Mouse (Mus musculus) thymus, postnatal 4 days (tissue): Measurements from ENCODE around the gene Basp1.
"Not testable (repeated sequence)": the region's sequence is repeated elsewhere in the genome, so short reads cannot be mapped to it uniquely, and the experiment has no call there.

Experiments used
- DNase-seq: peaks from one replicate; pipeline ENCODE4 v3.0.0; 2021

Gene Basp1

DNA sequence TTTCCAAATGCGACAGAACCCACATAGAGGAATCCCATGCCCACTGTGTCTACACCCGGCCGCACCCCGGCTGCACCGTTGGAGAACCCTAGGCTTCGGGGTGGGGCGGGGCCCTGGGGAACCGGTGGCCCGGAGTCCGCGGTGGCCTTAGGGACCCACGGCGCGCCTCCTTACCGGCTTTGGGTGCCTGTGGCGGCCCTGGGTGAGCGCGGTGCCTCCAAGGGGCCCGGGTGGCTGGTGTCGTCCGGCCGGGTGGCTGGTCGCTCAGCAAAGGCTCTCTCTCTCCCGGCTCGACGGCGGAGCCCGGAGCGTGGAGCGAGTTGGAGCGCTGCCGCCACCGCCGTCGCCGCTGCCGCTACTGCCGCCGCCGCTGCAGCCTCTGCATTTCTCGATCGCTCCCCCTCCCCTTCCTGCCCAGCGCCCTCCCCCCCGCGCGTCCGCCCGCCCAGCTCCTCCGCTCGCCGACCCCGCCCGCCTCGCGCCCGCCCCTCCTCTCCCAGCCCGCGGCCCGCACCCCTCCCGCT, at the start of gene Basp1:
Gene Basp1 (minus strand): TSS at position 387 of the 524 bp plus-strand sequence.
- DNase-seq, result peak; percentile 89

DNA sequence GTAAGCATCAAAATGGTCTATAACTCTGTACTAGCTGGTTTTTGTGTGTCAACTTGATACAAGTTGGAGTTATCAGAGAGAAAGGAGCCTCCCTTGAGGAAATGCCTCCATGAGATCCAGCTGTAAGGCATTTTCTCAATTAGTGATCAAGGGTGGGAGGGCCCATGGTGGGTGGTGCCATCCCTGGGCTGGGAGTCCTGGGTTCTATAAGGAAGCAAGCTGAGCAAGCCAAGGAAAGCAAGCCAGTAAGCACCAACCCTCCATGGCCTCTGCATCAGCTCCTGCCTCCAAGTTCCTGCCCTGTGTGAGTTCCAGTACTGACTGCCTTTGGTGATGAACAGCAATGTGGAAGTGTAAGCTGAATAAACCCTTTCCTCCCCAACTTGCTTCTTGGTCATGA, 49.5 kb upstream of the Basp1 start:
- DNase-seq, result not testable (repeated sequence)

- DNase-seq, result no peak
Measured at GRCm38 (mm10) chr15:25462056-25462762, 48.6 kb upstream of the Basp1 start.

GRCm38 (mm10) chr15:25459901-25460300, 46.3 kb upstream of the Basp1 start:
- DNase-seq, result no peak

GRCm38 (mm10) chr15:25457421-25457820, 43.9 kb upstream of the Basp1 start:
- DNase-seq, result no peak

DNA sequence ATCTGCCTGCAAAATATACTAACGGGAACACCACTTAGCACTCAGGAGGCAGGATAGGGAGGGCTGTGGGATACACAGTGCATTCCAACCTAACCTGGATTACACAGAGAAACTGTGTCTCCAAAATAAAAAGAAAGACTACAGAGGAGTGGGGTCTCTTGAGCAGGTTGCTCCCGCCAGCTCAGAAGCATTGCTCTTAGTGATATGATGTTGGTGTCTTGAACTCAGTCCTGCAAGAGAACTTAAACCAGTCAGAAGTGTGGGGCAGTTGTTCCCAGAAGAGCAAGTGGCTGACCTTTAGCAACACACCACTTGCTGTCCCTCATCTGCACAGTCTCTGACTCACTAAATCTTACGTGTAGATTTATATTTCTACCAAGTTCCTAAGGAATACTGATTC, 40.0 kb upstream of the Basp1 start:
- DNase-seq, result no peak

DNA sequence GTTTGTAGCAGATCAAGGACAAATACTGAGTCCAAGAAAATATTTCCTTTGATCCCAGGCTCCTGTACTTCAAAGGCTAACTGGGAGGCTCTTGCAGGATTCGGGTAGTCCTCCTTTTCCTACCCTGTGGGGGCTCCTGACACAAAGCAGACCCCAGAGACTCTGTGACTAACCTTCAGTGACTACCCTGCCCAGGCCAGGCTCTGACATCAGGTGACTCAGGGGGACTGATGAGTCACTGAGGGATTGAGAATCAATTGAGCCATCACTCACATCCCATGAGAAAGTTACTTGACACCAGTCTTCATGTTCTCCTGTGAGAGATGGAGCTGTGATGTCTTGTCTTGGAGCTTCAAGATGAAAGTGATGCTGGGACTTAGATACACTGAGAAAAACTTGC, 35.8 kb upstream of the Basp1 start:
- no peak for DNase-seq

- no peak for DNase-seq
Measured at GRCm38 (mm10) chr15:25448703-25449340, 35.3 kb upstream of the Basp1 start.

- DNase-seq, result no peak
Measured at GRCm38 (mm10) chr15:25447136-25447535, 33.6 kb upstream of the Basp1 start.

DNA sequence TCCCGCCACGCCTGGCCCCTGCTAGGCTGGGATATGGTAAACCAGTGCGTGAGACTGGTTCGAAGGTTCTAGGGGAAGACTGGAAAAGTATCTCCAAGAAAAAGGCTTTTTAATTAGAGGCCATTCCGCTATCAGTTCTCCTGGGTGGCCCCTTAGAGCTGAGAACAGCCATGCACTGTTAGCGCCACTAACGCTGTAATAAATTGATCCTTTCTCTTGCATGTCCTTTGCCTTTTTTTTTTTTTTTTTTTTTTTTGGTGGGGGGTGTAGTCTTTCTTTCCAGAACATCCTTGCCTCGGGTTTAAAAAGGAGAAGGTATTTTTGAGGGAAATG, 32.6 kb upstream of the Basp1 start:
- DNase-seq, result no peak

DNA sequence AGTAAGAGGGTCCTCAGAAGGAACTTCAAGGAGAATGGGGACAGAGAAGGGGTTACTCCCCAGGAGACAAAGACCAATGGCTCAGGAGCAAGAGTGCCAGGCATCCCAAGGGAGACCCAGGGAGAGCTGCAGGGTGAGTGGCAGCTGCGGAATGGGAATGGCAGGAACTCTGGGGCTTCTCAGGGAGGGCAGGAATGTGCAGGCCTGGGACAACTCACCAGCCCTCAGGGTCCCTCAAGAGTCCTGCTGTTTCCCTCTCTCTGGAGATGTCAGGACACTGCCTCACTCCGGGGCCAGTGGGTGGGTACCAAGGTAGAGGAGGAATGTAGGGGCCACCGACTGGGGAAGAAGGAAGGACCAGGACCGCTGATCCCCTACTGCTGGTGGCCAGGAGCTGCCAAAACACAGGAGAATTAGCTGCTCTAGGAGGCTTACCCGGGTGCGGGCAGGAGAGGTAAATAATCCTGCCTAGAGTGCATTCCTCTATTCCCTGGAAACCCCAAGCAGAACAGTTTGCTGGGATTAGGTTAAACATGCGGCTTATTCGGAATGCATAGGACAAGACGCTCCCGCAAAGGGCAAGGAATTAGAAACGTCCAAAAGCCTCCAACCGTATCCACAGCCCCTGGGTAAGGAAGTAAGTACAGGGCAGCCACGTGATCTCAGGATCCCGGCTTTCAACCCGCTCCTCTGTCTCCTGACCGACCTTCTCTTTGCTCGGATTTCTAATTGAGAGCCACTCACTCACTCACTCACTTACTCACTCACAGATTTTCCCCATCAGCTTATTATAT, 32.0 kb upstream of the Basp1 start:
- DNase-seq, result no peak

GRCm38 (mm10) chr15:25444208-25444607, 30.6 kb upstream of the Basp1 start:
- DNase-seq, result no peak

- no peak for DNase-seq
Measured at GRCm38 (mm10) chr15:25443140-25443790, 29.7 kb upstream of the Basp1 start.

GRCm38 (mm10) chr15:25441868-25442185, 28.3 kb upstream of the Basp1 start:
- no peak for DNase-seq

DNA sequence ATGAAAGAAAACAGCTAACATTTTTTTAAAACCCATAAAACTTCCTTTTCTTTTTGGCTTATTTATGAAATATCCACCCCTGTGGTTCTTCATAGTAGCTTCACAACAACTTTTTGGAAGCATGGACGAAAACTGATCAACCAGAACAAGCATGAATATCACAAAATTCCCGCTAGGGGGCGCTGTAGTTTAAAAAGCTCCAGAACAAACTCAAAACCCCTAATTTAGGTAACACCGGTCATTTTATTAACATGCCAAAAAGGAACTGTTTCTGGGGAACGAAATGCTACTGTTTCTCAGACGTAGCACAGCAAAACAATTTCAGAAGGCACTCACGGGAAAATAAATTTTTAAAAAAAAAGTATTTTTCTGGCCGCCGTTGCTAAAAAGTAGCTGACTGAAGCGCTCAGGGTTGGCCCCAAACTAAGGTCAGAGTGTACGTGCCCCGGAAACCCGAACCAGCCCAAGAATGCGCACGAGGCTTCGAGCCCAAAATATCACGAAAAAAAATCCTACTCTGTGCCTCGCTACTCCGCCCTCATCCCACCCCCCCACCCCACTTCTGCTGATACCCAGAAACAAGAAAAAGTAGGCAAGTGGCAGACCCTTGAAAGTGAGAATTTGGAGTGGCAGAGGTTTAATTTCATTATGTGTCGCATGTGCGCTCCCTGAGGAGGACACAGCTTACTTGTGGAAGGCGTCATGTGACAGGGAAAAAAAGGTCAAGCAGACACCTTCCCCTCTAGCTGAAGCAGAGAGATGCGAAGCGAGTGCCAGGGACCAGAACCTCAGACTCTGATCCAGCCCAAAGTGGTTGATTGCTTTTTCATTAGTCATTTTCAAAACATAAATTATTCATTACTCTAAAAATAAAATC, 27.7 kb upstream of the Basp1 start:
- peak; percentile 85 for DNase-seq

DNA sequence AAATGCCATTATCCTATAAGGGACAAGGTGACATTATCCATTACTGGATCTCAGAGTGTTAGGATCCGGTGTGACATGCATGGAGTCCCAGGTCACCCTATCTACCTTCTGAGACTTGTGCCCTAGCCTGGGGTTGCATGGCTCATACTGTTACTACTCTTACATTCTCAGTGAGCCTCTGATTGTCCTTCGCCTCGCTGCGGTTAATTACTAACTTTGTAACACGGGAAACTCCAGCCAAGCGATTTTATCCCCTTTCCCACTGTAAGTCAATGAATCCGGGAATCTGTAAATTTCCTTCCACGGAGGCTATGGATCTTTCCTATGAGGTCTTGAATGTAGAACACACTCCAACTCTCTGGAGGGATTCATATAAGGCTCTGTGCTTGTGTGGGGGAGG, 26.8 kb upstream of the Basp1 start:
- DNase-seq, result no peak

GRCm38 (mm10) chr15:25432341-25432740, 18.8 kb upstream of the Basp1 start:
- DNase-seq, result no peak

DNA sequence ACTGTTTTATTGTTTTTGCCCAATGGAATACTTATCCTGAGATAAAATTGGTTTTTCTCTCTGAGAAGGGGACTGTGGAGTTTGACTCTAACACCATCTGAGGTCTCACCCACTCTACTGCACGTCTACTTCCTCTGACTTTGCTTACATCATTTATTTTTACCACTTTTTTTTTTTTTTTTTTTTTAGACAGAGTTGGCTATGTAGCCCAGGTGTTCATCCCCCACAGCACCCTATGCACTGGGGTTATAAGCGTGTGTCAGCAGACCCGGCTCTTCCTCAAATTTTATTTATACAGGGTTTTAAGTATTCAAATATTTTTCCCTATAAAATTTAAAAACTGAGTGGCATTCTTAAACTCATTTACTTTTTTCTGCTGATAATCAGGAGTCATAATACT, 16.6 kb upstream of the Basp1 start:
- no peak for DNase-seq

DNA sequence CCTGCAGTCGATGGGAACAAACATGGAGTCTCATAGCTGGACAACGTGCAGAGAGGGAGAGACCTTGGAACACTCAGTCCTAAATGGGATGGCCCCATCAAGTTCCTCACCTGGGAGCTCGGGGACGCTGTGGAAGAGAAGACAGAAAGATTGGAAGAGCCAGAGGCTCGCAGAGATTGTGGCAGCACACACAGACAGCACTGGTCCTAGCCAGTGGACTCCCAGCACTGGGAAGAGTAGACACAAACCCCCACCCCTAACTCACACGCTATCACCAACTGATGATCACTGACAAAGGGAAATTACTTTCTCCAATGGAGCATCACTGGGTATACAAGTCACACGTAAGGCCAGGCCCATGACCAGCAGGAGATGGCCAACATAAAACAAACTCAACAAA, 15.4 kb upstream of the Basp1 start:
- DNase-seq, result no peak

GRCm38 (mm10) chr15:25428551-25428950, 15.0 kb upstream of the Basp1 start:
- DNase-seq, result peak; percentile 32

- DNase-seq, result no peak
Measured at GRCm38 (mm10) chr15:25420266-25420665, 6.7 kb upstream of the Basp1 start.

DNA sequence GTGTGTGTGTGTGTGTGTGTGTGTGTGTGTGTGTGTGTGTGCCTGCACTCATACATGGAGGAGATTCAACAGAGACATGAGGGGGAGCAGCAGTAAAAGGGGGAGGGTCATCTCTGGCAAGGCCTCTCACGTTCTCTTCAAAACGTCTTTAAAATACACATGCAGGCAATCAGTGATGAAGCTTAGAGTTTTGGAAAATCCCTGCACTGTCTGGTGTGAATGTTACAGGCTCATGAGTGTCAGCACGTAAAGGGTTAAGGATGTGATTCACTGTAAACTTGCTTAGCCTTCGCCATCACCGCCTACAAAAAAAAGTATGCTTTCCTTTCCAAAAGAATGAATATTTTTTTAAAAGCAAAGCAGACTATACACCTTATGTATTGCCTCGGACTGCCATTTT, 2.8 kb upstream of the Basp1 start:
- no peak for DNase-seq
